Mouse (Mus musculus) CD8-positive naive resting alpha-beta T cell, adult 2 months (primary cell): ENCODE measurements around the gene Barhl1.

Experiments
- DNase-seq, 2 experiments: peaks; one replicate each; pipeline ENCODE4 v3.0.0; 2022; ENCODE audit warnings: low read depth in 2 of 2, low spot score in 2 of 2

The Barhl1 gene

DNA sequence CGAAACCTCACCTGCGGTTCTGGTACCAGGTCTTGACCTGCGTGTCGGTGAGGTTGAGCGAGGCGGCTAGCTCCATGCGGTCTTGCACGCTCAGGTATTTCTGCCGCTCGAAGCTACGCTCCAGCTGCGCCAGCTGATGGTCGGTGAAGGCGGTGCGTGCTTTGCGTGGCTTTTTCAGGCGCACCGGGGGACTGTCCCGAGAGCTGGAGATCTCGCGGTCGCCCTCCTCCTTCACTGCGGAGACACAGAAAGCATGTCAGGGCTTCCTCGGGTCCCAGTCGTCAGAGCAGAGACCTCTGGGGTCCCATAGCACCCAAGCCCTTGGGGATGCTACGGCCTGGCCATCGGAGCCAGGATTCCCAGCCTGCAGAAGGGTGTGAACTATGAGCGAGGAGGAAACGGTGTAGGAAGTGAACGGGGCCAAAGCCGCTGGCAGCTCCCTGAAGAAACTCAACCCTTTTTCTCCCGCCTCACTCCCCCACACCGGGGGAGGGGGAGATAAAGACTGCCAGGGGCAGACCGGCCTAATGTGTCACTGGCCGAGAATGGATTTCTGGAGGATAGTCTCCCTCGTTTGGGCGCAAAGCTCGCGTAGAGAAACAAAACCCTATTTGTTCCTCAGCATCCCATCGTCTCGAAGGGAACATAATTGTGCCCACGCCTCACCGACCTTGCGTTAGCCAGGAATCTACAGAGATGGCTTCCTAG, 5.0 kb downstream of the Barhl1 start:
- no peak for DNase-seq

DNA sequence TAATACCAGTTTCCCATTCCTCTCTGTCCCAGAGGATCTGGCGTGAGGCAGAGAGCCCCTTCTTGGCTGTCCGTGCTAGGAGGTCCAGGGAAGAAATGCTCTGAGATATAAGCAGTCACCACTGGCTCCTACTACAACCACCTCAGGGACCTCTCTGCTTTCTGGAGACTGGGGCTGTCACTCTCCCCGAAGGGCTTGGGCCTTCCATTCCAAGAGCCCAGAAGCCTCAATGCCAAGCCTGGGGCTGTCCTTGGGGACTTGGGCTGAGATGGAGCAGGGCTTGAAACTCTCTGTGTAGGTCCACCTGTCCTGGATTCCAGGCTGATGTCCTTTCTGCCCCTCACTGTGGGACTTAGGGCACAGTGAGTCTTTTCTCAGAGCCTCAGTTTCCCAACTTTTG, 5.6 kb downstream of the Barhl1 start:
- DNase-seq = no peak

- no peak for DNase-seq
These were observed 6.4 kb downstream of the Barhl1 start for GRCm38 (mm10) chr2:28909818-28910710.

DNA sequence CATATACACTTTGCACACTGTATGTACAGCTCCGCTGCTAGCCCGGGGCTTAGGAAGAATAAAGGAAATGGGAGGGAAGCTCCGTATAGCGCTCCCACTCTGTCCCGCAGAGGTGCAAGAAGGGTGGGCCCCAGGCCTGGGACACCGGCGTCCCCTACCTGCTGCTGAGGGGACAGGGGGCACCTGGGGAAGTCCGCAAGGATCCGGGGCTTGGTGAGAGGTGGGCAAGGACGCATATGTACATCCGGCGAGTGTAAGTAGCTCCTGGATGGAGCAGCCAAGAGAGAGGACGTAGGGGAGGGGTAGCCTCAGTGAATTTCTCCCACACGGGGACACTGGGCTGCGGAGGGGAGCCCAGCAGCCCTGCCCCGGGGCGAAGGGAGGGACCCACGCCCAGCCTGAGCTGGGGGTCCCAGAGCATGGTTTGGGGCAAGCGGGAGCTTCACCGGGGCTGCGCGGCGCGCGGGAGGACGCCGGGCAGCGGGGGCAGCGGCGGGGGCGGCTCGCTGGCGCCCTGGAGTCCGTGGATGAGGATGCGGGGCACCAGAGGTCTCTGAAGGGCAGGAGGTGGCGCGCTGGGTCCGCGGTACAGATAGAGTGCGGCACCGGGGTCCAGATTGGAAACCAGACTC, 7.2 kb downstream of the Barhl1 start:
- DNase-seq = no peak

- no peak for DNase-seq
These were observed 7.9 kb downstream of the Barhl1 start for GRCm38 (mm10) chr2:28908389-28909153.

DNA sequence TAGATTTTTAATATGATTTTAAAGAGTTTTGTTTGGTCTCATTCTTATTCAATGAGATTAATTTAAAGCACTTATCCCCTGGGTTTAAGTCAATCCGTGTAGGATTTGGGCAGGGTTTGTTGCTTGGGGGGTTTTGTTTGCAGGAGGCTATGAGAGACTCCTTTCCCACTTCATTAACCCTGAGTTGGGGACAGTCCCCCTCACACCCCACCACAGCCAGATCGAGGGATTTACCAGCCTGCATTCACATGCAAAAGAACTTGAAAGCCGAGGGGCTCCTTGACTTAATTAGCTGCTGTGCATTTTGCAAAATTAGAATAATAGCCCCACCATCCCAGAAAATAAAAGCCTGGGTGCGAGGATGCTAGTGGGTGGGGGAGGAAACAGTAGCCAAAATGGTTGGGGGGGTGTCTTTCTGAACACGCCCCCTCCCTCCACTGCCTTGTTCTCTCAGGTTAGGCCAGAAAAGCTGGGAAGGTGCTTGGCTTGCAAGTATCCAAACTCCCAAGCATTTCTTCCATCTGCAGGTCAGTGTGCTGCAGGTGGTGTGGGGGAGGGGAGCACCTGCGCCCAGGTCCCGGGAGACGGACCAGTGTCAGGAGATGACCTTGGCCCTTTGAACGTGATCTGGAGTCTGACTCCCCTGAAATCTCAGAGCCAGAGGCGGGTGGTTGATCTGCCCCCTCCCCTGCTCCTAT, 8.6 kb downstream of the Barhl1 start:
- no peak for DNase-seq

GRCm38 (mm10) chr2:28905561-28905960, 10.9 kb downstream of the Barhl1 start:
- no peak for DNase-seq

DNA sequence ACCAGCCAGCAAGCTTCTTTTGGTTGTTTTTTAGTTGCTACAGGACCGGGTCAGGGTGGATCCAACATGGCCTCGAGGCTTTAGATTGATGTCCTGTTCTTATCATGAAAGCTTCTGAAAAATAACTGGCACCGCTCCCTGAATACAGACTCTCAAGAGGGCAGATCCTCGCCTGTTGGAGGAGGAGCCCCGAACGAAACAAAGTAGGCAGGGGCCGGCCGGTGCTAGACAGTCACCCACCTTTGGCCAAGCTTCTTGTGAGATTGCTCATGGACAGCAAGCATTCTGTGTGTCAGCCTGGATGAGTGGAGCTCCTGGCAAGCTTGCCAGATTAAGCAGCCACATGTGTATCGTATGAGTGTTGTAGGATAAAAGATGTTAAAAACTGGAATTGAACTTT, 11.7 kb downstream of the Barhl1 start:
- no peak for DNase-seq

- DNase-seq = no peak
These were observed 12.6 kb downstream of the Barhl1 start for GRCm38 (mm10) chr2:28903871-28904270.

DNA sequence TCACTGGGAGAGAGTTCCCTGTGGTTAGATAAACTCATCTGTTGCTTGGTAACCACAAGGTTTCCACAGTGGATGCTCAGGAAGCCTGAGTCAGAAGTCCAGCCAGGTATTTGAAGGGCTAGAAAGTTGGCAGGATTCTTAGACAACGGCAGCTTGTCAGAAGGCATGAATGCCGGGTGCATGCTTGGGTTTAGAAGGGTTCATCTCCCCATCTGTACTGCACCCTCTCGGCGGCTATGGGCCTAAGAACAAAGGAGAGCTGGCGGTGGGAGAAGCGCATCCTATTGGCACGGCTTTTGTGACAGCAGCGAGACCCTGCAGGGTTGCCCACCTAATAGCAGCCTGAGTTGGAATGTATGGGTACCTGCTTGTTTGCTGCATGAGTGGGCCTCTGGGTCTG, 14.2 kb downstream of the Barhl1 start:
- DNase-seq = no peak

- DNase-seq = no peak
These were observed 19.0 kb downstream of the Barhl1 start for GRCm38 (mm10) chr2:28897340-28897899.

DNA sequence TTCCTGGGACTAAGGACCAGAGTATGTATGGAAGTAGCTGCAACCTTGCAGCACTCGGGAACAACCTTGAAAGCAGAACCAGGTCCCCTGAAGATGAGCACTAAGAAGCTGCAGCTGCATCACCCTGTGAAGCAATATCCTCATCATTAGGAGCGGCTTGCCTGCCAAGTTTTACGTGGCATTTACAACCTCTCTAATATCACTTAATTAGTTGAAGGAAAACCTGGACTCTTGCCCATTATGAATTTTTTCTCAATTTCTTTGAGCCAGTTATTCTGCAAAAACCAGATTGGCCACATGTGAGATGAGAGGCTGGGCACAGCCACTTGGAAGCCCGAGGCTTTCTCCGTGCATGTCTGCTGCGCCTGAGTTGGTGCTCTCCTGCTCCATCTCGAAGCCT, 20.6 kb downstream of the Barhl1 start:
- no peak for DNase-seq

DNA sequence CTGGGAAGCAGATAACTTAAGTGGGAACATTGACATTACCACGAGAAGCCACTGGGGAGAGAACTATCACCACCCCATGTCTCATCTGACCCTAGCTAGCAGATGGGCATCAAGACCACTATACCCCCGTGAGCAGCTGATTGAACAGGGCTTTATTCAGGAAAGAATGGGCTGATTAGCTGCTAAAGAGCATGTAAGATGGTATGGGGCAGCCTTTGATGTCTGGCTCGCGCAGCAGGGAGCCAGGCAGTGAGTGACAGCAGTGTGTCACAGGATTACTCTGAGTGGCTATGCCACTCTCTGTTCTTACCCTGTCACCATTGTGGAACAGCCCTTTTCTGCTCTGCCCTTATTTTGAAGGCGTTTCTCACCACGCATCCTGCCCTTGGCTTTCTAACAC, 22.9 kb downstream of the Barhl1 start:
- DNase-seq = no peak

- DNase-seq = no peak
These were observed 23.7 kb downstream of the Barhl1 start for GRCm38 (mm10) chr2:28892796-28893195.

- DNase-seq = no peak
These were observed 31.6 kb downstream of the Barhl1 start for GRCm38 (mm10) chr2:28884914-28885313.

- no peak for DNase-seq
These were observed 33.5 kb downstream of the Barhl1 start for GRCm38 (mm10) chr2:28882826-28883485.

- DNase-seq = no peak
These were observed 34.4 kb downstream of the Barhl1 start for GRCm38 (mm10) chr2:28882047-28882446.

- no peak for DNase-seq
These were observed 35.2 kb downstream of the Barhl1 start for GRCm38 (mm10) chr2:28881275-28881674.

DNA sequence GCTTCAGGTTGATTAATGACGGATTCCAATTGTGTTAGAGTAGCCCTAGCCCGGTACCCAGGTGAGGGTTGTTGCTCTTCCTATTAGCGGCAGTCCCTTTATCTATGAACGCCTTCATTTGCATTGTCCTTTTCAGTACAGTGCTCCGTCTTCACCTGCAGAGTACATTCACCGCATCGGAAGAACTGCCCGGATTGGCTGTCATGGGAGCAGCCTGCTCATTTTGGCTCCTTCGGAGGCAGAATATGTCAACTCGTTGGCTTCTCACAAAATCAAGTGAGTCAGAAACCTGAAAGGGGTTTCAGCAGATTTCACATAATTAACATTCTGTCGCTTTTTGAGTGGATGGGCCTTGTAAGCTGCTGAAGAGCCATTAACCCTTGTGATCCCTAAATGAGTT, 40.9 kb downstream of the Barhl1 start:
- DNase-seq = no peak

DNA sequence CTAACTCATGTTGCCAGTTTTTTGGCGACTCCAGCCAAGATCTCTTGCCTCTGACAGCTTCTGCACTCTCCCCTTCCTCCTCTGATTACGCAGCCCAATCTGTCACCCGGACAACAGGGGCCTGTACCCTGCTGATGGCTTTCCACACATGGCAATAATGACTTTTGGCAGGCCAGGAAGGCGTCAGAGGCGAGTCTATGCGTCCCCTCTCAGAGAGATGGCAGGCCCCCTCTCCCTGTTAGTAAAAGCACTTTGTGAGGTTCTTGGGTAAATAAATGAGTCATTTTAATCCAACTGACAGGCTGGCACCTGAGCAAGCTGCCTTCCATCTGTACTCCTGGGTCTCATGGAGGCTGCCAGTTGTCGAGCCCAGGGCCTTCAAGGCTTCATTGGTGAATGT, 49.0 kb downstream of the Barhl1 start:
- no peak for DNase-seq
